Mouse (Mus musculus): ENCODE measurements around the gene Rrp9. TPM values are rescaled to one million over a fixed set of nuclear protein-coding genes. Genes with fewer than 3 reads are reported as not detected.

The Rrp9 gene
- polyA plus RNA-seq, 1 experiment = 82.1 TPM

DNA sequence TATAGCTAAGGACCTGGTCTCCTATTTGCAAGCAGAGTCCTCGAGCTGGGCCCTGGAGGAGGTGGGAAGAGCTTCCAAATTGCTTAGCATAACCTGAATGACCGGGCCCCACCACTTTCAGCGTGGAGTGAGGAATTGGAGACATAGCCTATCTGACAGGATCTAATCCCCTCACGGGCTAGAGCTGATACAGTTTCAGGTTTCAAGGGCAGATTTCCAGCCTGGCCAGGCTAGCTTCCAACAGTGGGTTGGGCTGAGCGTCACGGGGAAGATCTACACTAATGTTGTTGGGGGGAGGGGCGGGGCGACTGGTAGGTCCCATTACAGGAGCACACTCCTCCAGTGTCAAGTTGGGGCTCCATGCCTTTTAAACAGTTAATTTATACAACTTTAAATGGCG lies 25.1 kb upstream of the Rrp9 start:
- no peak overlapping the region for H3K4me3 ChIP-seq (ENCODE audit: low read depth, low read length)
- H3K27ac ChIP-seq (ENCODE audit: insufficient read depth, low read length) = no peak overlapping the region
- H3K27me3 ChIP-seq (ENCODE audit: control insufficient read depth, insufficient read depth, low read length, poor library complexity, severe bottlenecking) = no peaks in the 10 kb centered on the region
- TF ChIP-seq CTCF (IDR thresholded peaks at IDR 0.05; ENCODE audit: low read depth, low read length) (no peak), EP300 (IDR thresholded peaks at IDR 0.05; ENCODE audit: insufficient read depth, low read depth, low read length) (no peak), POLR2A (IDR thresholded peaks at IDR 0.05; ENCODE audit: insufficient read depth, low read length) (no peak)
- no peaks in the 10 kb centered on the region for H3K9me3 ChIP-seq (replicated peaks; ENCODE audit: control insufficient read depth, insufficient read depth, low read length, poor library complexity, severe bottlenecking)
- H3K9ac ChIP-seq (ENCODE audit: low read depth, poor library complexity, severe bottlenecking) = no peak overlapping the region
- no peaks in the 10 kb centered on the region for H3K36me3 ChIP-seq (ENCODE audit: control insufficient read depth, insufficient read depth, low read length, poor library complexity, severe bottlenecking)
- H3K4me1 ChIP-seq (ENCODE audit: control insufficient read depth, insufficient read depth, low read length) = peaks cover 6% of the 10 kb centered on the region

GRCm38 (mm10) chr9:106451298-106451697 lies 24.5 kb upstream of the Rrp9 start:
- no peaks in the 10 kb centered on the region for H3K9me3 ChIP-seq (replicated peaks; ENCODE audit: control insufficient read depth, insufficient read depth, low read length, poor library complexity, severe bottlenecking)
- peaks cover 8% of the 10 kb centered on the region for H3K4me1 ChIP-seq (ENCODE audit: control insufficient read depth, insufficient read depth, low read length)
- H3K27ac ChIP-seq (ENCODE audit: insufficient read depth, low read length) = no peak overlapping the region
- TF ChIP-seq EP300 (IDR thresholded peaks at IDR 0.05; ENCODE audit: insufficient read depth, low read depth, low read length) (no peak), CTCF (IDR thresholded peaks at IDR 0.05; ENCODE audit: low read depth, low read length) (no peak), POLR2A (IDR thresholded peaks at IDR 0.05; ENCODE audit: insufficient read depth, low read length) (no peak)
- H3K9ac ChIP-seq (ENCODE audit: low read depth, poor library complexity, severe bottlenecking) = no peak overlapping the region
- H3K27me3 ChIP-seq (ENCODE audit: control insufficient read depth, insufficient read depth, low read length, poor library complexity, severe bottlenecking) = no peaks in the 10 kb centered on the region
- no peak overlapping the region for H3K4me3 ChIP-seq (ENCODE audit: low read depth, low read length)
- no peaks in the 10 kb centered on the region for H3K36me3 ChIP-seq (ENCODE audit: control insufficient read depth, insufficient read depth, low read length, poor library complexity, severe bottlenecking)

DNA sequence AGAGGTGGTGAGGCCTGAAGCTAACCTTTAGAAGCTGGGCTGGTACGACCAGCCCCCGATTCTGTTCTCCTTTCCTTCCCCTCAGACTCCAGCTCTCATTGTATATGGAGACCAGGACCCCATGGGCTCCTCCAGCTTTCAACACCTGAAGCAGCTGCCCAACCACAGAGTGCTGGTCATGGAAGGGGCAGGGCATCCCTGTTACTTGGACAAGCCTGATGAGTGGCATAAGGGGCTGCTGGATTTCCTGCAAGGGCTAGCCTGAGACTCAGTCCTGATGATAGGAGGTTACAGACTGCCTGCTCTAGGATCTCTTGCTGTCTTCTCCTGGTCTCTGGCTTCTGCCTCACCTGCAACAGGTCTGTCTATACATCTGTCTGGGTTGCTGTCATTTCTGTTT lies 23.9 kb upstream of the Rrp9 start:
- Histone ChIP-seq H3K27ac (ENCODE audit: insufficient read depth, low read length) (0 out of 2 replicates have a peak overlapping the region, but pooled peaks have one; percentile 48), H3K4me1 (ENCODE audit: control insufficient read depth, insufficient read depth, low read length) (peaks cover 12% of the 10 kb centered on the region)

GRCm38 (mm10) chr9:106452351-106452750 lies 23.4 kb upstream of the Rrp9 start:
- TF ChIP-seq CTCF (IDR thresholded peaks at IDR 0.05; ENCODE audit: low read depth, low read length) (no peak), EP300 (IDR thresholded peaks at IDR 0.05; ENCODE audit: insufficient read depth, low read depth, low read length) (no peak), POLR2A (IDR thresholded peaks at IDR 0.05; ENCODE audit: insufficient read depth, low read length) (no peak)
- peak overlapping the region; percentile 48; the same call in 1 of the 2 replicates for H3K27ac ChIP-seq (ENCODE audit: insufficient read depth, low read length)
- no peaks in the 10 kb centered on the region for H3K36me3 ChIP-seq (ENCODE audit: control insufficient read depth, insufficient read depth, low read length, poor library complexity, severe bottlenecking)
- no peaks in the 10 kb centered on the region for H3K27me3 ChIP-seq (ENCODE audit: control insufficient read depth, insufficient read depth, low read length, poor library complexity, severe bottlenecking)
- peak overlapping the region; percentile 82; the same call in 1 of the 2 replicates for H3K9ac ChIP-seq (ENCODE audit: low read depth, poor library complexity, severe bottlenecking)
- peaks cover 14% of the 10 kb centered on the region for H3K4me1 ChIP-seq (ENCODE audit: control insufficient read depth, insufficient read depth, low read length)
- peak overlapping the region; percentile 65 for H3K4me3 ChIP-seq (ENCODE audit: low read depth, low read length)
- H3K9me3 ChIP-seq (replicated peaks; ENCODE audit: control insufficient read depth, insufficient read depth, low read length, poor library complexity, severe bottlenecking) = no peaks in the 10 kb centered on the region

More for the DNA sequence above, 23.9 kb upstream of the Rrp9 start:
- no peaks in the 10 kb centered on the region for H3K9me3 ChIP-seq (replicated peaks; ENCODE audit: control insufficient read depth, insufficient read depth, low read length, poor library complexity, severe bottlenecking)
- no peaks in the 10 kb centered on the region for H3K36me3 ChIP-seq (ENCODE audit: control insufficient read depth, insufficient read depth, low read length, poor library complexity, severe bottlenecking)
- no peak overlapping the region for H3K4me3 ChIP-seq (ENCODE audit: low read depth, low read length)
- TF ChIP-seq EP300 (IDR thresholded peaks at IDR 0.05; ENCODE audit: insufficient read depth, low read depth, low read length) (no peak), POLR2A (IDR thresholded peaks at IDR 0.05; ENCODE audit: insufficient read depth, low read length) (no peak), CTCF (IDR thresholded peaks at IDR 0.05; ENCODE audit: low read depth, low read length) (no peak)
- no peak overlapping the region for H3K9ac ChIP-seq (ENCODE audit: low read depth, poor library complexity, severe bottlenecking)
- H3K27me3 ChIP-seq (ENCODE audit: control insufficient read depth, insufficient read depth, low read length, poor library complexity, severe bottlenecking) = no peaks in the 10 kb centered on the region

GRCm38 (mm10) chr9:106452821-106453220 lies 22.9 kb upstream of the Rrp9 start:
- peak overlapping the region; percentile 65 for H3K4me3 ChIP-seq (ENCODE audit: low read depth, low read length)
- peaks cover 15% of the 10 kb centered on the region for H3K4me1 ChIP-seq (ENCODE audit: control insufficient read depth, insufficient read depth, low read length)
- no peak for TF ChIP-seq POLR2A (IDR thresholded peaks at IDR 0.05; ENCODE audit: insufficient read depth, low read length)
- no peak for TF ChIP-seq CTCF (IDR thresholded peaks at IDR 0.05; ENCODE audit: low read depth, low read length)
- TF ChIP-seq EP300 (IDR thresholded peaks at IDR 0.05; ENCODE audit: insufficient read depth, low read depth, low read length) = no peak
- H3K27ac ChIP-seq (ENCODE audit: insufficient read depth, low read length) = peak overlapping the region; percentile 48
- no peaks in the 10 kb centered on the region for H3K27me3 ChIP-seq (ENCODE audit: control insufficient read depth, insufficient read depth, low read length, poor library complexity, severe bottlenecking)
- peak overlapping the region; percentile 82 for H3K9ac ChIP-seq (ENCODE audit: low read depth, poor library complexity, severe bottlenecking)
- no peaks in the 10 kb centered on the region for H3K9me3 ChIP-seq (replicated peaks; ENCODE audit: control insufficient read depth, insufficient read depth, low read length, poor library complexity, severe bottlenecking)
- no peaks in the 10 kb centered on the region for H3K36me3 ChIP-seq (ENCODE audit: control insufficient read depth, insufficient read depth, low read length, poor library complexity, severe bottlenecking)

DNA sequence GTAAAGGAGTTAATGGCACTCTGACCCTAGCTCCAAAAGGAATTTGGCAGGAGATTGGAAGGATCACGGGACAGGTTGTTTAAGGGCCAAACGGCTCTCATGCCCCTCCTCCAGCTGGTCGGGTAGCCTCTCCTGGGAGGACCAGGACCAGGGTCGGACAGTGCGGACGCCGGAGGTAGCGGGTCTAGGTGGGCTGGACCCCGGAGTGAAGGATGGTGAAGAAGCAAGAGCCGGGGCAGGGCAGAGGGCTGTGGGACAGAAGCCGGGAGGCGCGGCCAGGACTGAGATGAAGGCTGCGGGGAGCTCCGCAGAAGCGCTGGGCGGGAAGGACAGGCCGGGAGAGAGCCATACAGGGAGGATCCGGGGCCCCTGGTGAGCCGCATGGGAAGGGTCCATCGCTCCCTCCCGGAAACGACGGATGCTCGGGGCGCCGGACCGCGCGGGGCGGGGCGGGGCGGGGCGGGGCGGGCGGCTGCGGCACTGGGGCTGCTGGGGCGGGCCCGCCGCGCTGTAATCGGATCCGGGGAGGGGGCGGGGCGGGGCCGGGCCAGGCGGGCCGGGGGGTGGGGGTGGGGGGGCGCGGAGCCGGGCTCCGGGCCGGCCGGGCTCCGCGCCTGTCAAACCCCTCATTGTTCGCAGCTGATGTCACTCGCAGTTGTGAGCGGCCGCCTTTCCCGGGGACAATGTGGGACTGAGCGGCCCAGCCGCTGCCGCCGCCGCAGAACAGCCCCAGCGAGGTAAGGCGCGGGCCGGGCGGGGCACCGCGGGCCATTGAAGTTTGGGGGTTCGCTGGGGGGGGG lies 22.3 kb upstream of the Rrp9 start, which contains the start of gene Pcbp4:
Gene Pcbp4, plus strand, starts transcription at position 21 of the 800 bp plus-strand sequence.
- Histone ChIP-seq H3K27me3 (ENCODE audit: control insufficient read depth, insufficient read depth, low read length, poor library complexity, severe bottlenecking) (no peaks in the 10 kb centered on the region), H3K4me3 (ENCODE audit: low read depth, low read length) (peak within 1 kb of the TSS; percentile 65), H3K36me3 (ENCODE audit: control insufficient read depth, insufficient read depth, low read length, poor library complexity, severe bottlenecking) (no peaks in the 10 kb centered on the region), H3K4me1 (ENCODE audit: control insufficient read depth, insufficient read depth, low read length) (peaks cover 15% of the 10 kb centered on the region), H3K9me3 (replicated peaks; ENCODE audit: control insufficient read depth, insufficient read depth, low read length, poor library complexity, severe bottlenecking) (no peaks in the 10 kb centered on the region), H3K9ac (ENCODE audit: low read depth, poor library complexity, severe bottlenecking) (peak within 1 kb of the TSS; percentile 82), H3K27ac (ENCODE audit: insufficient read depth, low read length) (peak within 1 kb of the TSS; percentile 90)
- TF ChIP-seq POLR2A (IDR thresholded peaks at IDR 0.05; ENCODE audit: insufficient read depth, low read length) (no peak), CTCF (IDR thresholded peaks at IDR 0.05; ENCODE audit: low read depth, low read length) (no peak), EP300 (IDR thresholded peaks at IDR 0.05; ENCODE audit: insufficient read depth, low read depth, low read length) (no peak)
